8 mouse cellular contexts compared by ENCODE assay signal in the genomic region with DNA sequence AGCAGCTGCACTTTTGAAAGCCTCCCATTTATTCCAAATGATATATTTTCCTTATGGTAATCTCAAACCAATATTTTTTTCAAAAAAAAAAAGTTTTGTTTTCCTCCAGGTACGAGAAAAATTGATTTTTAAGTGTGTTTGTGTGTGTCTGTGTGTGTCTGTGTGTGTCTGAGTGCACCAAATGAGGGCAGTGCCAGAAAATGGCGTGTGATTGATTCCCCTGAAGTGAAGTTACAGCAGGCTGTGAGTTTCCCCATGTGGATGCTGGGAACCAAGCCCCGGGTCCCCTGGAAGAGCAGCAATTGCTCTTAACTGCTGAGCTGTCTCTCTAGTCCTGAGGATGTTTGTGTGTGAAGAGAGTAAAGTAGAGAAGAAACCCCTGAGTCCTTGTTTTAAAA. TPM values are rescaled to one million over a fixed set of nuclear protein-coding genes. Genes with fewer than 3 reads are reported as not detected.
DNase-seq lines count a peak whose midpoint lies in the region; ATAC-seq and TF ChIP-seq lines count a peak whose summit lies in the region.

No protein-coding gene starts in this region.

- DNase-seq in lung, postnatal 0 days (ENCODE audit: low spot score): no peak
- DNase-seq in lung, postnatal 36 days: no peak
- no peak for DNase-seq in urinary bladder, adult 2 months (ENCODE audit: low spot score)
- DNase-seq in spleen, postnatal 10 days (ENCODE audit: low spot score in 2 of 2): no peak

- no peak for ATAC-seq in lung, postnatal 0 days
- no peak for ATAC-seq in embryonic facial prominence, embryonic 15.5 days (ENCODE audit: insufficient number of reproducible peaks, low FRiP score, low TSS enrichment, low read depth)
- ATAC-seq in limb, embryonic 13.5 days (ENCODE audit: low FRiP score, low read depth): no peak
- no peak for ATAC-seq in stomach, embryonic 14.5 days (ENCODE audit: insufficient number of reproducible peaks, insufficient read depth, low FRiP score, low read depth)
- ATAC-seq in cerebellum, adult (ENCODE audit: insufficient number of reproducible peaks, low FRiP score, low TSS enrichment): no peak

- WGBS in lung, postnatal 0 days: 4% methylated on average over 3 of the region's 3 CpGs
- 12% methylated on average over 3 of the region's 3 CpGs for WGBS in embryonic facial prominence, embryonic 15.5 days
- WGBS in limb, embryonic 13.5 days: 9% methylated on average over 3 of the region's 3 CpGs
- WGBS in stomach, embryonic 14.5 days: 7% methylated on average over 3 of the region's 3 CpGs

- H3K27me3 ChIP-seq in lung, postnatal 0 days (replicated peaks; ENCODE audit: insufficient read depth, low read length): no peaks in the 10 kb centered on the region
- H3K27me3 ChIP-seq in embryonic facial prominence, embryonic 15.5 days: no peaks in the 10 kb centered on the region
- H3K27me3 ChIP-seq in limb, embryonic 13.5 days: no peaks in the 10 kb centered on the region
- H3K27me3 ChIP-seq in stomach, embryonic 14.5 days (ENCODE audit: control insufficient read depth, insufficient read depth, low read length): no peaks in the 10 kb centered on the region

- peak overlapping the region; percentile 82 for H3K27ac ChIP-seq in lung, postnatal 0 days (ENCODE audit: low read length)
- H3K27ac ChIP-seq in embryonic facial prominence, embryonic 15.5 days (replicated peaks): peak overlapping the region; percentile 22; the same call in 1 of the 2 replicates
- H3K27ac ChIP-seq in limb, embryonic 13.5 days: peak overlapping the region; percentile 91; the same call in 1 of the 2 replicates
- peak overlapping the region; percentile 91 for H3K27ac ChIP-seq in stomach, embryonic 14.5 days (ENCODE audit: low read length)

- peak overlapping the region; percentile 67 for H3K4me3 ChIP-seq in lung, postnatal 0 days (ENCODE audit: low read depth, low read length)
- peak overlapping the region; percentile 76 for H3K4me3 ChIP-seq in embryonic facial prominence, embryonic 15.5 days (replicated peaks)
- H3K4me3 ChIP-seq in limb, embryonic 13.5 days: peak overlapping the region; percentile 82
- H3K4me3 ChIP-seq in stomach, embryonic 14.5 days (ENCODE audit: low read depth, low read length): peak overlapping the region; percentile 76

- H3K36me3 ChIP-seq in lung, postnatal 0 days (ENCODE audit: insufficient read depth, low read length): no peaks in the 10 kb centered on the region
- 0 out of 2 replicates have a peak, but pooled peaks cover 1% of the 10 kb centered on the region for H3K36me3 ChIP-seq in embryonic facial prominence, embryonic 15.5 days
- peaks cover 2% of the 10 kb centered on the region for H3K36me3 ChIP-seq in limb, embryonic 13.5 days
- no peaks in the 10 kb centered on the region for H3K36me3 ChIP-seq in stomach, embryonic 14.5 days (ENCODE audit: control insufficient read depth, insufficient read depth, low read length)

- no peaks in the 10 kb centered on the region for H3K9me3 ChIP-seq in lung, postnatal 0 days (ENCODE audit: low read length)
- no peaks in the 10 kb centered on the region for H3K9me3 ChIP-seq in embryonic facial prominence, embryonic 15.5 days (replicated peaks)
- peaks cover 1% of the 10 kb centered on the region for H3K9me3 ChIP-seq in limb, embryonic 13.5 days
- peaks cover 1% of the 10 kb centered on the region; the same call in 1 of the 2 replicates for H3K9me3 ChIP-seq in stomach, embryonic 14.5 days (ENCODE audit: control insufficient read depth, low read depth, low read length)

- TF ChIP-seq CTCF in lung, postnatal 0 days (IDR thresholded peaks at IDR 0.05): no peak

- H3K9ac ChIP-seq in lung, postnatal 0 days (replicated peaks; ENCODE audit: low read depth): peak overlapping the region; percentile 69
- H3K9ac ChIP-seq in embryonic facial prominence, embryonic 15.5 days: peak overlapping the region; percentile 80
- H3K9ac ChIP-seq in limb, embryonic 13.5 days: peak overlapping the region; percentile 94
- H3K9ac ChIP-seq in stomach, embryonic 14.5 days (replicated peaks; ENCODE audit: low read depth, low read length): peak overlapping the region; percentile 67

- H3K4me2 ChIP-seq in lung, postnatal 0 days (replicated peaks; ENCODE audit: low read depth, low read length): peak overlapping the region; percentile 82
- H3K4me2 ChIP-seq in embryonic facial prominence, embryonic 15.5 days (replicated peaks): peak overlapping the region; percentile 59
- H3K4me2 ChIP-seq in limb, embryonic 13.5 days (replicated peaks): peak overlapping the region; percentile 71
- peak overlapping the region; percentile 78 for H3K4me2 ChIP-seq in stomach, embryonic 14.5 days (replicated peaks; ENCODE audit: low read depth, low read length)

- TF ChIP-seq EP300 in lung, postnatal 0 days (IDR thresholded peaks at IDR 0.05): no peak

- H3K4me1 ChIP-seq in lung, postnatal 0 days (ENCODE audit: insufficient read depth, low read depth, low read length): 0 out of 2 replicates have a peak, but pooled peaks cover 4% of the 10 kb centered on the region
- peaks cover 20% of the 10 kb centered on the region for H3K4me1 ChIP-seq in embryonic facial prominence, embryonic 15.5 days
- peaks cover 16% of the 10 kb centered on the region for H3K4me1 ChIP-seq in limb, embryonic 13.5 days
- peaks cover 9% of the 10 kb centered on the region for H3K4me1 ChIP-seq in stomach, embryonic 14.5 days (ENCODE audit: control insufficient read depth, insufficient read depth, low read length)

RNA-seq across cellular contexts. Expression of a gene that starts 0.8 kb away (rescaled TPM):
- polyA plus RNA-seq in lung, postnatal 0 days (2015; fragmentation: Nextera tagmentation; extraction: Ambion mirVana): 4.4 and 5.2 TPM in 2 replicates
- polyA plus RNA-seq in embryonic facial prominence, embryonic 15.5 days (2015; fragmentation: Nextera tagmentation; extraction: Ambion mirVana): 15.4 and 16.2 TPM in 2 replicates
- 20.8 and 20.9 TPM in 2 replicates for polyA plus RNA-seq in limb, embryonic 13.5 days (2015; fragmentation: Nextera tagmentation; extraction: Ambion mirVana)
- polyA plus RNA-seq in stomach, embryonic 14.5 days (2014; fragmentation: Nextera tagmentation; extraction: Ambion mirVana): 13.1 and 14.7 TPM in 2 replicates
- polyA plus RNA-seq in urinary bladder, adult 2 months (2012; rRNA removed): 5.6 and 7.2 TPM in 2 replicates

RNA-seq across cellular contexts. Expression of a gene that starts 3.9 kb away (rescaled TPM):
- polyA plus RNA-seq in lung, postnatal 0 days (2015; fragmentation: Nextera tagmentation; extraction: Ambion mirVana): 46.0 and 49.6 TPM in 2 replicates
- 66.1 and 67.3 TPM in 2 replicates for polyA plus RNA-seq in embryonic facial prominence, embryonic 15.5 days (2015; fragmentation: Nextera tagmentation; extraction: Ambion mirVana)
- polyA plus RNA-seq in limb, embryonic 13.5 days (2015; fragmentation: Nextera tagmentation; extraction: Ambion mirVana): 82.9 and 87.4 TPM in 2 replicates
- polyA plus RNA-seq in stomach, embryonic 14.5 days (2014; fragmentation: Nextera tagmentation; extraction: Ambion mirVana): 82.4 and 87.8 TPM in 2 replicates
- polyA plus RNA-seq in urinary bladder, adult 2 months (2012; rRNA removed): 26.1 and 27.0 TPM in 2 replicates

RNA-seq across cellular contexts. Expression of a gene that starts 59.0 kb away (rescaled TPM):
- not detected in 2 replicates for polyA plus RNA-seq in lung, postnatal 0 days (2015; fragmentation: Nextera tagmentation; extraction: Ambion mirVana)
- not detected in 2 replicates for polyA plus RNA-seq in embryonic facial prominence, embryonic 15.5 days (2015; fragmentation: Nextera tagmentation; extraction: Ambion mirVana)
- polyA plus RNA-seq in limb, embryonic 13.5 days (2015; fragmentation: Nextera tagmentation; extraction: Ambion mirVana): not detected in 2 replicates
- not detected in 2 replicates for polyA plus RNA-seq in stomach, embryonic 14.5 days (2014; fragmentation: Nextera tagmentation; extraction: Ambion mirVana)
- polyA plus RNA-seq in urinary bladder, adult 2 months (2012; rRNA removed): not detected in 2 replicates

Comparison
In these comparisons a context has a peak if more than half of its experiments do, and no peak if none do; other contexts are left out.
1. H3K27ac ChIP-seq: peak in every context shown above with its lines; median percentile 91 in limb, embryonic 13.5 days; 91 in stomach, embryonic 14.5 days; 82 in lung, postnatal 0 days; 22 in embryonic facial prominence, embryonic 15.5 days.